Mouse (Mus musculus): ENCODE data around the gene Appl1. TPM values are rescaled to one million over a fixed set of nuclear protein-coding genes. Genes with fewer than 3 reads are reported as not detected.
"Not testable (repeated sequence)": the region's sequence is repeated elsewhere in the genome, so short reads cannot be mapped to it uniquely, and the experiment has no call there.

The Appl1 gene
- polyA plus RNA-seq, 1 experiment: 4.6 TPM

- Histone ChIP-seq H3K4me2 (ENCODE audit: low read depth) (no peak overlapping the region), H3K4me3 (no peak overlapping the region), H3K79me2 (ENCODE audit: control insufficient read depth, insufficient read depth) (peaks cover 16% of the 10 kb centered on the region), H3ac (ENCODE audit: control insufficient read depth, insufficient read length) (no peak overlapping the region), H3K27me3 (ENCODE audit: control insufficient read depth, insufficient read depth, insufficient read length) (no peaks in the 10 kb centered on the region), H3K36me3 (ENCODE audit: control insufficient read depth, insufficient read depth) (no peaks in the 10 kb centered on the region)
- no peak for TF ChIP-seq POLR2AphosphoS2 (IDR thresholded peaks at IDR 0.05; ENCODE audit: insufficient read length, low read depth)
- TF ChIP-seq POLR2A (IDR thresholded peaks at IDR 0.05; ENCODE audit: insufficient read length, low read depth): no peak
- TF ChIP-seq MAX (IDR thresholded peaks at IDR 0.05; ENCODE audit: low read depth): no peak
- no peak for TF ChIP-seq TCF12 (IDR thresholded peaks at IDR 0.05; ENCODE audit: insufficient read depth, poor library complexity, severe bottlenecking)
- TF ChIP-seq MYOD1 (IDR thresholded peaks at IDR 0.05; ENCODE audit: control insufficient read depth in 1 of 3, insufficient read length in 2 of 3, low read depth in 2 of 3): no peak
- TF ChIP-seq MYOG (IDR thresholded peaks at IDR 0.05; ENCODE audit: control insufficient read depth in 1 of 3, insufficient read depth in 1 of 3, insufficient read length in 2 of 3, low read depth in 2 of 3): no peak
These were observed 2.1 kb upstream of the Appl1 start for GRCm38 (mm10) chr14:26973089-26973488.

GRCm38 (mm10) chr14:26970439-26970932 lies 546 bp downstream of the Appl1 start:
- peak overlapping the region; percentile 78 for H3K4me2 ChIP-seq (ENCODE audit: low read depth)
- peak overlapping the region; percentile 55 for H3K4me3 ChIP-seq
- H3K79me2 ChIP-seq (ENCODE audit: control insufficient read depth, insufficient read depth): peaks cover 41% of the 10 kb centered on the region
- TF ChIP-seq TCF3 (IDR thresholded peaks at IDR 0.05; ENCODE audit: insufficient read length, low read depth) (peak; percentile 32), MYOD1 (IDR thresholded peaks at IDR 0.05; ENCODE audit: control insufficient read depth in 1 of 3, insufficient read length in 2 of 3, low read depth in 2 of 3) (peak in 2 of 3 experiments; percentile 11 to 33), TCF12 (IDR thresholded peaks at IDR 0.05; ENCODE audit: insufficient read depth, poor library complexity, severe bottlenecking) (no peak), POLR2AphosphoS2 (IDR thresholded peaks at IDR 0.05; ENCODE audit: insufficient read length, low read depth) (peak; percentile 93), MYOG (IDR thresholded peaks at IDR 0.05; ENCODE audit: control insufficient read depth in 1 of 3, insufficient read depth in 1 of 3, insufficient read length in 2 of 3, low read depth in 2 of 3) (peak in 2 of 3 experiments; percentile 7 to 40), POLR2A (IDR thresholded peaks at IDR 0.05; ENCODE audit: insufficient read length, low read depth) (peak; percentile 92)
- no peaks in the 10 kb centered on the region for H3K36me3 ChIP-seq (ENCODE audit: control insufficient read depth, insufficient read depth)
- no peaks in the 10 kb centered on the region for H3K27me3 ChIP-seq (ENCODE audit: control insufficient read depth, insufficient read depth, insufficient read length)
- H3ac ChIP-seq (ENCODE audit: control insufficient read depth, insufficient read length): peak overlapping the region; percentile 69

GRCm38 (mm10) chr14:26969856-26970407 lies 1.1 kb downstream of the Appl1 start:
- peak overlapping the region; percentile 69 for H3ac ChIP-seq (ENCODE audit: control insufficient read depth, insufficient read length)
- peaks cover 47% of the 10 kb centered on the region for H3K79me2 ChIP-seq (ENCODE audit: control insufficient read depth, insufficient read depth)
- TF ChIP-seq USF1 (IDR thresholded peaks at IDR 0.05; ENCODE audit: low read depth): no peak
- TF ChIP-seq POLR2A (IDR thresholded peaks at IDR 0.05; ENCODE audit: insufficient read length, low read depth): peak; percentile 48
- no peak for TF ChIP-seq TCF3 (IDR thresholded peaks at IDR 0.05; ENCODE audit: insufficient read length, low read depth)
- TF ChIP-seq TCF12 (IDR thresholded peaks at IDR 0.05; ENCODE audit: insufficient read depth, poor library complexity, severe bottlenecking): no peak
- peak overlapping the region; percentile 81 for H3K4me2 ChIP-seq (ENCODE audit: low read depth)
- H3K36me3 ChIP-seq (ENCODE audit: control insufficient read depth, insufficient read depth): no peaks in the 10 kb centered on the region
- no peaks in the 10 kb centered on the region for H3K27me3 ChIP-seq (ENCODE audit: control insufficient read depth, insufficient read depth, insufficient read length)
- H3K4me3 ChIP-seq: peak overlapping the region; percentile 55

GRCm38 (mm10) chr14:26969164-26969563 lies 1.9 kb downstream of the Appl1 start:
- peak overlapping the region; percentile 55 for H3K4me3 ChIP-seq
- TF ChIP-seq POLR2A (IDR thresholded peaks at IDR 0.05; ENCODE audit: insufficient read length, low read depth) (no peak), SRF (IDR thresholded peaks at IDR 0.05; ENCODE audit: control insufficient read depth, insufficient read length, low read depth) (no peak), USF1 (IDR thresholded peaks at IDR 0.05; ENCODE audit: low read depth) (no peak), REST (IDR thresholded peaks at IDR 0.05; ENCODE audit: insufficient read depth, insufficient read length) (no peak), TCF12 (IDR thresholded peaks at IDR 0.05; ENCODE audit: insufficient read depth, poor library complexity, severe bottlenecking) (no peak), TCF3 (IDR thresholded peaks at IDR 0.05; ENCODE audit: insufficient read length, low read depth) (no peak), MAX (IDR thresholded peaks at IDR 0.05; ENCODE audit: low read depth) (no peak), CEBPB (IDR thresholded peaks at IDR 0.05; ENCODE audit: insufficient read depth, poor library complexity, severe bottlenecking) (no peak), POLR2AphosphoS2 (IDR thresholded peaks at IDR 0.05; ENCODE audit: insufficient read length, low read depth) (no peak), MYOG (IDR thresholded peaks at IDR 0.05; ENCODE audit: control insufficient read depth in 1 of 3, insufficient read depth in 1 of 3, insufficient read length in 2 of 3, low read depth in 2 of 3) (no peak), MYOD1 (IDR thresholded peaks at IDR 0.05; ENCODE audit: control insufficient read depth in 1 of 3, insufficient read length in 2 of 3, low read depth in 2 of 3) (no peak), E2F4 (IDR thresholded peaks at IDR 0.05; ENCODE audit: insufficient read depth) (no peak)
- H3K79me2 ChIP-seq (ENCODE audit: control insufficient read depth, insufficient read depth): peaks cover 48% of the 10 kb centered on the region
- H3K4me2 ChIP-seq (ENCODE audit: low read depth): peak overlapping the region; percentile 81
- no peaks in the 10 kb centered on the region for H3K27me3 ChIP-seq (ENCODE audit: control insufficient read depth, insufficient read depth, insufficient read length)
- H3K36me3 ChIP-seq (ENCODE audit: control insufficient read depth, insufficient read depth): no peaks in the 10 kb centered on the region
- peak overlapping the region; percentile 69 for H3ac ChIP-seq (ENCODE audit: control insufficient read depth, insufficient read length)

- peaks cover 21% of the 10 kb centered on the region for H3K36me3 ChIP-seq (ENCODE audit: control insufficient read depth, insufficient read depth)
- H3K27me3 ChIP-seq (ENCODE audit: control insufficient read depth, insufficient read depth, insufficient read length): no peaks in the 10 kb centered on the region
- TF ChIP-seq CEBPB (IDR thresholded peaks at IDR 0.05; ENCODE audit: insufficient read depth, poor library complexity, severe bottlenecking) (no peak), POLR2A (IDR thresholded peaks at IDR 0.05; ENCODE audit: insufficient read length, low read depth) (no peak), MAX (IDR thresholded peaks at IDR 0.05; ENCODE audit: low read depth) (no peak), REST (IDR thresholded peaks at IDR 0.05; ENCODE audit: insufficient read depth, insufficient read length) (no peak), MYOD1 (IDR thresholded peaks at IDR 0.05; ENCODE audit: control insufficient read depth in 1 of 3, insufficient read length in 2 of 3, low read depth in 2 of 3) (no peak), TCF3 (IDR thresholded peaks at IDR 0.05; ENCODE audit: insufficient read length, low read depth) (no peak), MYOG (IDR thresholded peaks at IDR 0.05; ENCODE audit: control insufficient read depth in 1 of 3, insufficient read depth in 1 of 3, insufficient read length in 2 of 3, low read depth in 2 of 3) (no peak), E2F4 (IDR thresholded peaks at IDR 0.05; ENCODE audit: insufficient read depth) (no peak), SRF (IDR thresholded peaks at IDR 0.05; ENCODE audit: control insufficient read depth, insufficient read length, low read depth) (no peak), TCF12 (IDR thresholded peaks at IDR 0.05; ENCODE audit: insufficient read depth, poor library complexity, severe bottlenecking) (no peak), POLR2AphosphoS2 (IDR thresholded peaks at IDR 0.05; ENCODE audit: insufficient read length, low read depth) (no peak), USF1 (IDR thresholded peaks at IDR 0.05; ENCODE audit: low read depth) (no peak)
- H3K4me3 ChIP-seq: no peak overlapping the region
- H3ac ChIP-seq (ENCODE audit: control insufficient read depth, insufficient read length): no peak overlapping the region
- peaks cover 7% of the 10 kb centered on the region for H3K79me2 ChIP-seq (ENCODE audit: control insufficient read depth, insufficient read depth)
- H3K4me2 ChIP-seq (ENCODE audit: low read depth): no peak overlapping the region
These were observed 10.5 kb downstream of the Appl1 start for GRCm38 (mm10) chr14:26960518-26960917.

DNA sequence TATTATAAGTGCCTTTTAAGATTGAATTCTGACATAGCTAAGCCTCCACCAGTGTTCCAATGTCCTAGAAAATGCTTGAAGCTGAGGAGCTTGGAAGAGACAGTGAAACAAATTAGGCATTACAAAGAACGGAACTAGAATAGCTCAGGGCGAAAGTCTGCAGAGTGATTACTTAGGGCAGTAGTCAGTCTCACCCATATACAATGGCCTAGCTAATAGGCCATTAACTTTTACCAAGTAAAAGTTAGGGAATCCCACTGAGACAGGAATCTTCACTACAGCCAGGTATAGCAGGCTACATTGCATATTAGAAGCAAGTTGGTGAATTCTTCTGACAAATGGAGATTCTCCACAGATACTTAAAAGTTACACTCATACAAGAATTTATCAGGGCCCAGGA lies 14.9 kb downstream of the Appl1 start:
- not testable (repeated sequence) for H3K4me3 ChIP-seq; H3K4me2 ChIP-seq (ENCODE audit: low read depth); H3K79me2 ChIP-seq (ENCODE audit: control insufficient read depth, insufficient read depth); H3K27me3 ChIP-seq (ENCODE audit: control insufficient read depth, insufficient read depth, insufficient read length); H3ac ChIP-seq (ENCODE audit: control insufficient read depth, insufficient read length)
- H3K36me3 ChIP-seq (ENCODE audit: control insufficient read depth, insufficient read depth): peaks cover 24% of the 10 kb centered on the region

All from myocyte (in vitro differentiated cells).